Mouse (Mus musculus) layer of hippocampus, postnatal 25 days (tissue): ENCODE measurements around the gene Rarg. TPM values are rescaled to one million over a fixed set of nuclear protein-coding genes. Genes with fewer than 3 reads are reported as not detected.

Experiments
- total RNA-seq, 2 experiments: library from RNA; stranded (reverse); gene quantifications; 2 replicates each; pipeline ENCODE4 v1.2.3; 2021

Rarg gene
- total RNA-seq, 2 experiments from 2014 or later, result 13.1 to 13.6 TPM

Other genes starting within 250 kb of the Rarg start
- gene Krt18, start 229.3 kb downstream of the Rarg start, total RNA-seq, result under 1 TPM; 0.17 to 0.26 TPM
- 100 to 1,000 TPM; 182 to 188 TPM for gene Eif4b, start 183.7 kb downstream of the Rarg start, total RNA-seq
- 10 to 100 TPM; 13.3 to 15.0 TPM for gene Tns2, start 157.1 kb downstream of the Rarg start, total RNA-seq
- gene Spryd3, start 121.3 kb downstream of the Rarg start, total RNA-seq, result 100 to 1,000 TPM; 149 to 154 TPM
- 10 to 100 TPM in 1 of 2 experiments, 1 to 10 TPM in 1; 8.0 to 11.1 TPM for gene Igfbp6, start 113.2 kb downstream of the Rarg start, total RNA-seq
- not detected for gene Soat2, start 107.0 kb downstream of the Rarg start, total RNA-seq
- 10 to 100 TPM; 66.6 to 70.2 TPM for gene Zfp740, start 54.3 kb downstream of the Rarg start, total RNA-seq
- 10 to 100 TPM; 32.5 to 38.4 TPM for gene Csad, start 52.8 kb downstream of the Rarg start, total RNA-seq
- 1 to 10 TPM; 2.0 to 2.3 TPM for gene Itgb7, start 25.6 kb downstream of the Rarg start, total RNA-seq
- not detected for gene Gm9918, start 13.0 kb upstream of the Rarg start, total RNA-seq
- 10 to 100 TPM; 39.0 to 39.6 TPM for gene Mfsd5, start 21.9 kb upstream of the Rarg start, total RNA-seq
- gene Espl1, start 38.7 kb upstream of the Rarg start, total RNA-seq, result 1 to 10 TPM; 2.9 to 3.5 TPM
- 100 to 1,000 TPM; 386 to 396 TPM for gene Pfdn5, start 68.6 kb upstream of the Rarg start, total RNA-seq
- 10 to 100 TPM; 63.0 to 66.1 TPM for gene Myg1, start 74.2 kb upstream of the Rarg start, total RNA-seq
- 10 to 100 TPM; 19.6 to 23.1 TPM for gene Aaas, start 93.3 kb upstream of the Rarg start, total RNA-seq
- under 1 TPM; 0.86 to 0.99 TPM for gene Sp7, start 109.7 kb upstream of the Rarg start, total RNA-seq
- gene Sp1, start 148.6 kb upstream of the Rarg start, total RNA-seq, result 10 to 100 TPM; 22.5 to 24.2 TPM
- under 1 TPM; 0.80 to 0.91 TPM for gene Amhr2, start 187.8 kb upstream of the Rarg start, total RNA-seq
- 10 to 100 TPM; 32.2 to 36.9 TPM for gene Prr13, start 201.5 kb upstream of the Rarg start, total RNA-seq
- gene Pcbp2, start 213.0 kb upstream of the Rarg start, total RNA-seq, result 100 to 1,000 TPM; 449 to 472 TPM
- not detected for gene Gm10337, start 246.2 kb upstream of the Rarg start, total RNA-seq